Comparison of ENCODE assay signal across 7 mouse cellular contexts in genomic region chr2:53189811-53190210, GRCm38 (mm10). TPM values are rescaled to one million over a fixed set of nuclear protein-coding genes. Genes with fewer than 3 reads are reported as not detected.
DNase-seq lines count a peak whose midpoint lies in the region; ATAC-seq and TF ChIP-seq lines count a peak whose summit lies in the region.

No protein-coding gene starts in this region.

- H3K27ac ChIP-seq in neural tube, embryonic 11.5 days (ENCODE audit: low read depth, low read length), result no peak overlapping the region
- H3K27ac ChIP-seq in forebrain, embryonic 16.5 days (ENCODE audit: low read length), result no peak overlapping the region
- no peak overlapping the region for H3K27ac ChIP-seq in liver, embryonic 11.5 days (ENCODE audit: low read depth, low read length)
- H3K27ac ChIP-seq in stomach, postnatal 0 days (replicated peaks), result no peak overlapping the region

- 81% methylated on average over 3 of the region's 3 CpGs for WGBS in neural tube, embryonic 11.5 days
- 71% methylated on average over 3 of the region's 3 CpGs for WGBS in forebrain, embryonic 16.5 days
- 70% methylated on average over 3 of the region's 3 CpGs for WGBS in liver, embryonic 11.5 days
- WGBS in stomach, postnatal 0 days, result 73% methylated on average over 3 of the region's 3 CpGs

- no peak for ATAC-seq in neural tube, embryonic 11.5 days (ENCODE audit: insufficient read depth, low FRiP score, low TSS enrichment)
- ATAC-seq in forebrain, embryonic 16.5 days, result no peak
- ATAC-seq in liver, embryonic 11.5 days (replicated peaks; ENCODE audit: low FRiP score), result no peak
- no peak for ATAC-seq in stomach, postnatal 0 days (ENCODE audit: low FRiP score, low TSS enrichment)

- H3K9ac ChIP-seq in neural tube, embryonic 11.5 days (ENCODE audit: low read length), result no peak overlapping the region
- no peak overlapping the region for H3K9ac ChIP-seq in forebrain, embryonic 16.5 days (replicated peaks; ENCODE audit: low read depth, low read length)
- H3K9ac ChIP-seq in liver, embryonic 11.5 days (ENCODE audit: low read depth, low read length), result peak overlapping the region; percentile 49; the same call in 1 of the 2 replicates
- H3K9ac ChIP-seq in stomach, postnatal 0 days (ENCODE audit: low read length), result no peak overlapping the region

- H3K4me3 ChIP-seq in neural tube, embryonic 11.5 days (ENCODE audit: low read depth, low read length), result peak overlapping the region; percentile 78
- H3K4me3 ChIP-seq in forebrain, embryonic 16.5 days (replicated peaks; ENCODE audit: low read length), result peak overlapping the region; percentile 14; the same call in 1 of the 2 replicates
- peak overlapping the region; percentile 78 for H3K4me3 ChIP-seq in liver, embryonic 11.5 days (ENCODE audit: low read depth, low read length)
- H3K4me3 ChIP-seq in stomach, postnatal 0 days (ENCODE audit: low read depth, low read length), result peak overlapping the region; percentile 4; the same call in 1 of the 2 replicates

- peaks cover 8% of the 10 kb centered on the region for H3K4me1 ChIP-seq in neural tube, embryonic 11.5 days (ENCODE audit: control insufficient read depth, insufficient read depth, low read length)
- H3K4me1 ChIP-seq in forebrain, embryonic 16.5 days (replicated peaks; ENCODE audit: control insufficient read depth, insufficient read depth, low read length), result peaks cover 13% of the 10 kb centered on the region
- H3K4me1 ChIP-seq in liver, embryonic 11.5 days (replicated peaks; ENCODE audit: control insufficient read depth, insufficient read depth, low read length), result peaks cover 8% of the 10 kb centered on the region
- H3K4me1 ChIP-seq in stomach, postnatal 0 days (replicated peaks; ENCODE audit: control insufficient read depth, insufficient read depth), result no peaks in the 10 kb centered on the region

- DNase-seq in neural tube, embryonic 11.5 days (ENCODE audit: low spot score), result no peak
- DNase-seq in neural tube, embryonic 10.5 days (ENCODE audit: extremely low spot score, low spot score), result no peak
- DNase-seq in c-Kit-positive CD71-positive TER-119-negative erythroid progenitor cells, embryonic 14.5 days (ENCODE audit: low read depth), result peak; percentile 23
- no peak for DNase-seq in liver, embryonic 11.5 days (ENCODE audit: low spot score)
- no peak for DNase-seq in stomach, postnatal 0 days (ENCODE audit: low spot score)
- no peak for DNase-seq in frontal cortex, postnatal 14 days (ENCODE audit: low spot score in 2 of 2)

- no peaks in the 10 kb centered on the region for H3K36me3 ChIP-seq in neural tube, embryonic 11.5 days (ENCODE audit: control insufficient read depth, insufficient read depth, low read length)
- 0 out of 2 replicates have a peak, but pooled peaks cover 5% of the 10 kb centered on the region for H3K36me3 ChIP-seq in forebrain, embryonic 16.5 days (ENCODE audit: control insufficient read depth, insufficient read depth)
- peaks cover 3% of the 10 kb centered on the region; the same call in 1 of the 2 replicates for H3K36me3 ChIP-seq in liver, embryonic 11.5 days (ENCODE audit: control insufficient read depth, insufficient read depth, low read length)
- no peaks in the 10 kb centered on the region for H3K36me3 ChIP-seq in stomach, postnatal 0 days (ENCODE audit: control insufficient read depth, insufficient read depth, low read length)

- no peaks in the 10 kb centered on the region for H3K27me3 ChIP-seq in neural tube, embryonic 11.5 days (ENCODE audit: control insufficient read depth, insufficient read depth, low read length)
- H3K27me3 ChIP-seq in forebrain, embryonic 16.5 days (replicated peaks; ENCODE audit: control insufficient read depth, insufficient read depth, low read length), result no peaks in the 10 kb centered on the region
- H3K27me3 ChIP-seq in liver, embryonic 11.5 days (replicated peaks; ENCODE audit: control insufficient read depth, insufficient read depth, low read length), result no peaks in the 10 kb centered on the region
- no peaks in the 10 kb centered on the region for H3K27me3 ChIP-seq in stomach, postnatal 0 days (ENCODE audit: control insufficient read depth, insufficient read depth, low read length)

- no peaks in the 10 kb centered on the region for H3K9me3 ChIP-seq in neural tube, embryonic 11.5 days (ENCODE audit: control insufficient read depth, low read length)
- H3K9me3 ChIP-seq in forebrain, embryonic 16.5 days (ENCODE audit: control insufficient read depth, low read length), result no peaks in the 10 kb centered on the region
- no peaks in the 10 kb centered on the region for H3K9me3 ChIP-seq in liver, embryonic 11.5 days (ENCODE audit: control insufficient read depth, low read length)
- no peaks in the 10 kb centered on the region for H3K9me3 ChIP-seq in stomach, postnatal 0 days (ENCODE audit: control insufficient read depth, low read length)

- no peak for TF ChIP-seq EP300 in stomach, postnatal 0 days (optimal IDR thresholded peaks at IDR 0.05)

- peak overlapping the region; percentile 53 for H3K4me2 ChIP-seq in neural tube, embryonic 11.5 days (ENCODE audit: low read depth)
- peak overlapping the region; percentile 43 for H3K4me2 ChIP-seq in forebrain, embryonic 16.5 days (ENCODE audit: low read length)
- H3K4me2 ChIP-seq in liver, embryonic 11.5 days, result peak overlapping the region; percentile 74
- peak overlapping the region; percentile 73 for H3K4me2 ChIP-seq in stomach, postnatal 0 days (replicated peaks; ENCODE audit: low read depth)

- peak; percentile 45; the same call in 1 of the 2 replicates for TF ChIP-seq CTCF in stomach, postnatal 0 days (IDR thresholded peaks at IDR 0.05; ENCODE audit: low read depth)

RNA-seq across cellular contexts. Expression of gene Prpf40a, which starts 1.3 kb away (rescaled TPM):
- polyA plus RNA-seq in neural tube, embryonic 11.5 days (2014; fragmentation: Nextera tagmentation; extraction: Ambion mirVana), result 190 and 201 TPM in 2 replicates
- polyA plus RNA-seq in forebrain, embryonic 16.5 days (2015; fragmentation: Nextera tagmentation; extraction: Ambion mirVana), result 122 and 131 TPM in 2 replicates
- polyA plus RNA-seq in liver, embryonic 11.5 days (2014; fragmentation: Nextera tagmentation; extraction: Ambion mirVana), result 136 and 154 TPM in 2 replicates
- 66.4 and 72.6 TPM in 2 replicates for polyA plus RNA-seq in stomach, postnatal 0 days (2015; fragmentation: Nextera tagmentation; extraction: Ambion mirVana)

RNA-seq across cellular contexts. Expression of gene Arl6ip6, which starts 1.7 kb away (rescaled TPM):
- polyA plus RNA-seq in neural tube, embryonic 11.5 days (2014; fragmentation: Nextera tagmentation; extraction: Ambion mirVana), result 59.0 and 61.9 TPM in 2 replicates
- 51.4 and 62.4 TPM in 2 replicates for polyA plus RNA-seq in forebrain, embryonic 16.5 days (2015; fragmentation: Nextera tagmentation; extraction: Ambion mirVana)
- 48.0 and 52.3 TPM in 2 replicates for polyA plus RNA-seq in liver, embryonic 11.5 days (2014; fragmentation: Nextera tagmentation; extraction: Ambion mirVana)
- polyA plus RNA-seq in stomach, postnatal 0 days (2015; fragmentation: Nextera tagmentation; extraction: Ambion mirVana), result 21.8 and 22.2 TPM in 2 replicates

Comparison
In these comparisons a context has a peak if more than half of its experiments do, and no peak if none do; other contexts are left out.
1. H3K4me3 ChIP-seq: peak in every context shown above with its lines; median percentile 78 in neural tube, embryonic 11.5 days; 78 in liver, embryonic 11.5 days; 14 in forebrain, embryonic 16.5 days; 4 in stomach, postnatal 0 days.